7 mouse cellular contexts compared by ENCODE assay signal in the genomic region with DNA sequence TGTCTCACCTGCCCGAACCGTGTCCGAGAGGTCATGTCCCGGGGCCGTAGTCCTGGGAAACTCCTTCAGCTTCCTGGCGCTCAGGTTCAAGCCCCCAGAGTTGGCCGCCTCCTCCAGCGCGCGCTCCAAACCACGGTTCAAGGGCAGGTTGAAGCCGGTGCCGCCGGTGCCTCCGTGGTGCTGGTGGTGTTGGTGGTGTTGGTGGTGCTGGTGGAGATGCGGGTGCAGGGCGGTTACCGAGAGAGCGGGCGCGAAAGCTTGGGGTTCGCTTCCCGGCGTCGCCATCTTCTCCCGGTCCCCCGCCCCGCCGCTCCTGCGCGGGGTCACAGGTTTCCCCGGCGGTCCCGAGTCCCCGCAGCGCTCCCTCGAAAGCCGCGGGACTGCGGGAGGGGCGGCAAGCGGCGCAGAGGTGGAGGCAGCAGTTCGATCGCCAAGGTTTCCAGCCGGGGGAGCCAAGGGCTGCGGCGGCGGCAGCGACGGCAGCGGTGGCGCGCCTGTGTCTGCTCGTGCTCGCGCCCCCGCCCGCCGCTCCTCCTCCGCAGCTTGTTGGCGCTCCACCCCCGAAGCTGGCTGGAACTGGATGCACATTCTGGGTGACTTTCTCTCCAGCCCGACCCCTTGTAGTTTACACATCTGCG. TPM values are rescaled to one million over a fixed set of nuclear protein-coding genes. Genes with fewer than 3 reads are reported as not detected.
DNase-seq lines count a peak whose midpoint lies in the region; ATAC-seq and TF ChIP-seq lines count a peak whose summit lies in the region.

A gene (minus strand): TSS at position 501 of the 638 bp plus-strand sequence.

- H3K4me3 ChIP-seq in intestine, postnatal 0 days (ENCODE audit: low read depth, low read length): peak within 1 kb of the TSS; percentile 97
- H3K4me3 ChIP-seq in limb, embryonic 11.5 days (ENCODE audit: low read depth, low read length): peak within 1 kb of the TSS; percentile 82
- peak within 1 kb of the TSS; percentile 84 for H3K4me3 ChIP-seq in midbrain, embryonic 13.5 days (replicated peaks)
- H3K4me3 ChIP-seq in small intestine, adult 2 months (ENCODE audit: low read depth, low read length): peak within 1 kb of the TSS; percentile 96

- peak; percentile 68 for ATAC-seq in intestine, postnatal 0 days
- peak; percentile 58 for ATAC-seq in limb, embryonic 11.5 days (ENCODE audit: insufficient number of reproducible peaks, low FRiP score, low TSS enrichment, low read depth)
- peak; percentile 70 for ATAC-seq in midbrain, embryonic 13.5 days

- H3K36me3 ChIP-seq in intestine, postnatal 0 days (ENCODE audit: control insufficient read depth, insufficient read depth): 0 out of 2 replicates have a peak, but pooled peaks cover 3% of the 10 kb centered on the region
- no peaks in the 10 kb centered on the region for H3K36me3 ChIP-seq in limb, embryonic 11.5 days (ENCODE audit: control insufficient read depth, insufficient read depth, low read length)
- H3K36me3 ChIP-seq in midbrain, embryonic 13.5 days: no peaks in the 10 kb centered on the region
- H3K36me3 ChIP-seq in small intestine, adult 2 months (ENCODE audit: control insufficient read depth, insufficient read depth, low read length): no peaks in the 10 kb centered on the region

- H3K9me3 ChIP-seq in intestine, postnatal 0 days (ENCODE audit: control insufficient read depth): no peaks in the 10 kb centered on the region
- H3K9me3 ChIP-seq in limb, embryonic 11.5 days (ENCODE audit: control insufficient read depth, low read length): no peaks in the 10 kb centered on the region
- no peaks in the 10 kb centered on the region for H3K9me3 ChIP-seq in midbrain, embryonic 13.5 days

- peaks cover 5% of the 10 kb centered on the region; the same call in 1 of the 2 replicates for H3K4me1 ChIP-seq in intestine, postnatal 0 days (replicated peaks; ENCODE audit: control insufficient read depth, insufficient read depth, low read length)
- H3K4me1 ChIP-seq in limb, embryonic 11.5 days (ENCODE audit: control insufficient read depth, insufficient read depth, low read length): peaks cover 9% of the 10 kb centered on the region
- peaks cover 20% of the 10 kb centered on the region for H3K4me1 ChIP-seq in midbrain, embryonic 13.5 days (replicated peaks)
- H3K4me1 ChIP-seq in small intestine, adult 2 months (ENCODE audit: control insufficient read depth, insufficient read depth, insufficient read length, low read length): peaks cover 13% of the 10 kb centered on the region

- H3K9ac ChIP-seq in intestine, postnatal 0 days (ENCODE audit: low read depth, low read length): peak within 1 kb of the TSS; percentile 83
- H3K9ac ChIP-seq in limb, embryonic 11.5 days (ENCODE audit: low read length): peak within 1 kb of the TSS; percentile 91
- peak within 1 kb of the TSS; percentile 87 for H3K9ac ChIP-seq in midbrain, embryonic 13.5 days (replicated peaks)

- peak within 1 kb of the TSS; percentile 91 for H3K4me2 ChIP-seq in intestine, postnatal 0 days (replicated peaks; ENCODE audit: low read depth)
- peak within 1 kb of the TSS; percentile 66 for H3K4me2 ChIP-seq in limb, embryonic 11.5 days (ENCODE audit: low read depth, severe bottlenecking)
- peak within 1 kb of the TSS; percentile 79 for H3K4me2 ChIP-seq in midbrain, embryonic 13.5 days (replicated peaks)

- no peaks in the 10 kb centered on the region for H3K27me3 ChIP-seq in intestine, postnatal 0 days (replicated peaks; ENCODE audit: control insufficient read depth, insufficient read depth, low read length)
- no peaks in the 10 kb centered on the region for H3K27me3 ChIP-seq in limb, embryonic 11.5 days (ENCODE audit: control insufficient read depth, insufficient read depth, low read length)
- no peaks in the 10 kb centered on the region for H3K27me3 ChIP-seq in midbrain, embryonic 13.5 days
- H3K27me3 ChIP-seq in small intestine, adult 2 months (ENCODE audit: control insufficient read depth, insufficient read depth, low read length): no peaks in the 10 kb centered on the region

- peak within 1 kb of the TSS; percentile 76 for H3K27ac ChIP-seq in intestine, postnatal 0 days (ENCODE audit: low read depth, low read length)
- peak within 1 kb of the TSS; percentile 77 for H3K27ac ChIP-seq in limb, embryonic 11.5 days (replicated peaks; ENCODE audit: low read depth, low read length)
- peak within 1 kb of the TSS; percentile 87 for H3K27ac ChIP-seq in midbrain, embryonic 13.5 days
- H3K27ac ChIP-seq in small intestine, adult 2 months (ENCODE audit: insufficient read depth, low read depth, low read length): peak within 1 kb of the TSS; percentile 84

- peak; percentile 32 for TF ChIP-seq CTCF in intestine, postnatal 0 days (IDR thresholded peaks at IDR 0.05; ENCODE audit: low read depth)
- TF ChIP-seq CTCF in small intestine, adult 2 months (IDR thresholded peaks at IDR 0.05; ENCODE audit: extremely low read depth, insufficient read length, insufficient replicate concordance, low read depth, low read length): no peak

- peak; percentile 89 for DNase-seq in adrenal gland, postnatal 10 days
- peak; percentile 63 for DNase-seq in embryo, embryonic 11.5 days (ENCODE audit: low read depth, low spot score)
- peak; percentile 74 to 88 for DNase-seq in gastrocnemius, postnatal 4 days (ENCODE audit: low spot score in 2 of 2)
- DNase-seq in limb, embryonic 11.5 days (ENCODE audit: low spot score): peak; percentile 88

- TF ChIP-seq POLR2A in small intestine, adult 2 months (IDR thresholded peaks at IDR 0.05; ENCODE audit: low read depth, low read length): peak; percentile 69

- WGBS in intestine, postnatal 0 days: under 1% methylated on average over 63 of the region's 65 CpGs
- under 1% methylated on average over 64 of the region's 65 CpGs for WGBS in limb, embryonic 11.5 days
- 1% methylated on average over 64 of the region's 65 CpGs for WGBS in midbrain, embryonic 13.5 days
- WGBS in small intestine, adult 2 months: 1% methylated on average over 61 of the region's 65 CpGs

RNA-seq across cellular contexts. Expression of the gene that starts here (rescaled TPM):
- total RNA-seq in adrenal gland, postnatal 10 days (2021): 10 to 100 TPM; 13.7 to 16.2 TPM
- 10 to 100 TPM; 20.6 to 20.7 TPM for total RNA-seq in gastrocnemius, postnatal 4 days (2021)
- polyA plus RNA-seq in intestine, postnatal 0 days (2015; fragmentation: Nextera tagmentation; extraction: Ambion mirVana): 4.2 and 4.4 TPM in 2 replicates
- 11.3 and 12.9 TPM in 2 replicates for polyA plus RNA-seq in limb, embryonic 11.5 days (2014; fragmentation: Nextera tagmentation; extraction: Ambion mirVana)
- polyA plus RNA-seq in midbrain, embryonic 13.5 days (2015; fragmentation: Nextera tagmentation; extraction: Ambion mirVana): 9.7 and 10.0 TPM in 2 replicates
- polyA plus RNA-seq in small intestine, adult 2 months (2012; rRNA removed): 3.5 and 6.1 TPM in 2 replicates

Comparison
In these comparisons a context has a peak if more than half of its experiments do, and no peak if none do; other contexts are left out.
1. Peak in every context shown above with its lines: DNase-seq, ATAC-seq, H3K4me3 ChIP-seq and H3K27ac ChIP-seq.